Mouse (Mus musculus) erythroblast, adult 5-6 weeks (primary cell): Measurements from ENCODE around the gene Ccn6. TPM values are rescaled to one million over a fixed set of nuclear protein-coding genes. Genes with fewer than 3 reads are reported as not detected.
A peak's percentile ranks its signal among the peaks of the same experiment; 100 is the strongest.

Source experiments
- ATAC-seq: replicated peaks from 2 replicates; pipeline ENCODE4 v1.8.0; 2016; ENCODE audit warnings: moderate number of reproducible peaks, mild to moderate bottlenecking, moderate TSS enrichment, inconsistent platforms; ENCODE audit not compliant: poor library complexity, low FRiP score, severe bottlenecking
- total RNA-seq, 2 experiments: library from RNA; stranded (forward) in 1 of 2; stranded (reverse) in 1 of 2; fragments of 150-400 nt in 1 of 2; fragments of 200-764, 138-1000 nt in 1 of 2; gene quantifications; 2 replicates each; pipeline versions ENCODE4 v1.2.3 to v1.2.4; 2015 to 2017; ENCODE audit warnings: low replicate concordance in 2 of 2

Gene Ccn6
- total RNA-seq, 2 experiments from 2014 or later, result not detected

DNA sequence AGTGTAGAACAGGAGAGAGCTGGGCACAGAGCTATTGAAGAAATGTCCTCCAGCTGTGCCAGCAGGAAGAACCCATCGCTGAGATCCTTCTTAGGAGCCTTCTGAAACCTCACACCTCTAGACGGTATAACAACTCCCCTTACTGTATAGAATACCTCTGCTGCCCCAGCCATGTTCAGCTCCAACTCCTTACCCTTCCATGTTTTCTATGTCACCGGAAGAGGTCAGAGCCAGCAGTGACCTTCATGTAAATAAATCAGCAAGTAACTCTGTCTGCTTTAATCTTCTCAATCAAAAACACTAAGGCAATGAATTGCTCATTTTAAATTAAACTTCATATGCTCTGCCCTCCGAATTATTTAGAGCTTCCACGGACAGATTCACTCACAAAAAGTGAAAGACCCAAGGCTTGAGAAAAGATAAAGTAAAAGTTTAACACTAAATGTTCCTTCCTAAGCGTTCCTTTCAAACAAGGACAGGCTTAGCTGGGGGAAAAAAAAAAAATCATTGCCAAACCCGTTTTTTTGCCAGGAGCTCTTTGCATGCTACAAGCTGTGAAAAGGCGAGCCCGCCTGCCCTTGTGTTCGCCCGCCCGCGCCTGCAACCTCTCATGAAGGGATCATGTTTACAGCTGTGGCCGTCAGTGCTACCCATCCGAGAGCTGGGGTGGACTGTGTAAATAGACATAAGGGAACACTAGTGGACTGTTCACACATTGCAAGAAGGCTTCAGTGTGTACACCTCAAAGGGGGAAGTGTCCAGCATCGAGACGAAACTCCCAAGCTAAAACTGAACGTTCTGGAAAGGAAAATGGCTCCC is 719 bp downstream of the Ccn6 start:
- no peak for ATAC-seq

DNA sequence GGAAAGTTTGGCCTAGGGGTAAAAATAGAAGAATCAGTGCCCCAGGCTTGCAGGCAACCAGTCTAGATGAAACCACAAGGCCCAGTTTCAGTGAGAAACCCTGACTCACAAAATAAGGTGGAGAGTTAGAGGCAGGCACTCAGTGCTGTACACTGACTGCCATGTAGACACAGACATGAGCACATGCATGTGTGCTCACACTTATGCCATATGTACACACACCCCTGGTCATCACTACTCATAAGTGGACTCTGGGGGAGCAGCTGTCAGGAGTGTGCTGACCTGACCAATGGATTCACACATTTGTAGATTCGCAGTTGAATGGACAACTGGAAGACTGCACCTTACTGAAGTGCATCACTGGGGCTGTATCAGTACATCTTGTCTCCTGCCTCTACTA is 2.2 kb downstream of the Ccn6 start:
- ATAC-seq, result no peak

DNA sequence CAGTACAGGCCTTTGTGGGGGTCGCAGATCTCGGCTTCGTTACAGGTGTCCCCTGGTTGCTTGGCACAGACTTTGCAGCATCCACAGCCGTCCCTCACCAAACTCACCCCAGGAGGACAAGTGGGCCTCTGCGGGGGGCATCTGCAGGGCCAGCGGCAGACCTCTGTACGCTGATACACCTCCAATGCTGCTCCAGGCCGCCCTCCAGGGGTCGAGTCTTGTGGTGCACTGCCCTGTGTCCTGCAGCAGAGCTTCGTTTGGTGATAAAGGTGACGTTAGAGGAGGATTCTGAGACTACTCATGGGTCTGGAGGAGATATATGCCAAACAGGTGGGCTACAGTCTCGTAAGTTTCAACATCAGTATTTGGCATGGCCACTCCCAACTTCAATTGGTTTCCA is 5.3 kb downstream of the Ccn6 start:
- no peak for ATAC-seq

DNA sequence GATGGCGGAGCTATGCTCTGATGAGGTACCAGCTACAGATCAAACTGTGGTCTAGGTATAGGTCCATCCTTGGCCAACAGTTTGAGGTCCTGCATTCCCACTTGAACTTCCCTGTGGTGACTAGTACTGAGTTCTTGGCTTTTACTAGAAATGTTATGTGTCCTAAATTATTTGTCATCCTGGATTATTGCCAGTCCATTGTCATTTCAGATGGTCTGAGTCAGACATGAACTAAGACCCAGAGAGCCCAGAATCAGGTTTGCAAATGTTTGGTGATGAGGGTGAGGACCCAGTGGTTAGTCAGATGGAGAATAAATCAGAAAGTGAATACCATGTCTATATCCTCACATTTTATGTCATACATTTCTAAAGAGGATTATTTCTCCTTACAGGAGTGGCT is 6.3 kb downstream of the Ccn6 start:
- no peak for ATAC-seq

DNA sequence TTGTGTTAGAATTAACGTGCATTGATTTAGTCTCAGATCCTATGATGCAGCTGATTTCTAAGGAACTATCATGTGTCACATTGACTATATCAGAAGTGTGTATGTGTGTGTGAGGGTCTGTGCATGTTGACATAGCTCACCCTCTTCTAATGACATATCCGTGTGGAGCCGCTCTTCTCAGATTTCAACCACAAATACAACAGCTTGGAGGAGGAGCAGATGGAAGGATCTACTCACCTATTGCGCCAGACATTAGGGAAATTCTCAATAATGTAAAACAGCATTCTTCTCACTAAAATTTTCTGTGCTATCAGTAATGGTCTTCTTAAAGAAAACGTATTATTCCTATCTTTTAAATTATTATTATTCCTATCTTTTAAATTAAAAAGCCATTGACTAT is 6.9 kb downstream of the Ccn6 start:
- no peak for ATAC-seq

DNA sequence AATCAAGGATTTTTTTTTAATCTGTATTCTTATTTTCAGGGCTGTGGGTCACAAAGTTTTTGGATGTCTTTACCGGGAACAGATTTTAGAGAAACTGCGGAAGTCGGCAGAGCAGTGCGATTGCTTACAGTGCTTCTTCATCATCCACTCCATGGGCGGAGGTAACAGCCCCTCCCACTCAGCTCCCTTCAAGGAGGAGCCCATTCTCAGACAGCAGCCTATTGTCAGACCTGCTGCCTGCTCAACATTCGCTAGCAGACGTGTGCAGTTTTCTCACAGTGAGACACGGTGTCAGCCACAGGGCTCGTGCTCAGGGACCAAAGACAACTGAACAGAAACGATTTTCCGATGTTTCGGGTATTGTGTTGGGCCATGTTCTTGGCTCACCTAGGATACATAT is 21.4 kb downstream of the Ccn6 start:
- no peak for ATAC-seq

DNA sequence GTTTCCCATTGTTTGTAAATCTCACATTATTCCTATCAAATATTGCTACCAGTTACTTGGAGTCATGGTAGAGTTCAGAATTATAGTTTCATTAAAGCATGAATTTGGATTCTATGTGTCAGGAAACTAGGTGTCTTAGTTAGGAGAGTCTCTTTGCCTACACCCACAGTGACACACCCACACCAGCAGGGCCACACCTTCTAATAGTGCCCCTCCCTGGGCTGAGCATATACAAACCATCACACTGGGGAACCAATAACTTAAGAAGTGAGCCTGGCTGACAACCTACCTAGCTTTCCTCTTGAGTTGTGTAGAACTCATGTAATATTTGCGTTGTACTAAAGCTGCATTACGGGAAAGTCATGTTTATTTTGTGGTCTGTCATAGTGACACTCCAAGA is 22.2 kb downstream of the Ccn6 start:
- peak; percentile 57; the same call in 1 of the 2 replicates for ATAC-seq

DNA sequence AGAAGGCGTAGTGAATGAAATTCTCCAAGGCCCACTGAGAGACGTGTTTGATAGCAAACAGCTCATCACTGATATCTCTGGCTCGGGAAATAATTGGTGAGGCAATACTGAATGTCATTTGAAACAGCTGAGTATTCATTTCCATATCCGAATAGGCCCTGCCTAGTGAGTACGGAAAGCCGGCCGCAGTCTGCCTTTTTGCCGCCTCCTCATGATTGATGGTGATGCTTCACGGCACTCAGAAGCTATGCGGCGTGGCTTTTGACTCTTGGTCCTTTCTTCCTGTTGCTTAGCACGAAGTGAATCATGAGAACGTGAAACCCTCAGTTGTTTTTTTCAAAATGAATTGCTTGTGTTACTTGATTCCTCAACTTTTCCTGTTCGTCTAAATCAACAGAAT is 22.8 kb downstream of the Ccn6 start:
- no peak for ATAC-seq

DNA sequence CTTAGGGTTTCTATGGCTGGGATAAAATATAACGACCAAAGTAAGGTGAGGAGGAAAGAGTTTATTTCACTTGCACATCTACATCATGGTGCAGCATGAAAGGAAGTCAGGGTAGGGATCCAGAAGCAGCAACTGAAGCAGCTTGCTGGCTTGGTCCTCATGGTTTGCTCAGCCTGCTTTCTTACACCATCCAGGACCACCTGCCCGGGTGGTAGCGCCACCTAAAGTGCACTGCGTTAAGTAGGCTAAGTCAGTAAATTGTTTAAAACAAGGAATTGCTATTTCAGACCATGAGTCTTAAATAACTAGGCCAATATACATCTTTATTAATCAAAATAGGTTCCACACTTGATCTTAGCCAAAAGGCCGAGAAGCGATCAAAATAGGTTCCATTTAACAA is 24.8 kb downstream of the Ccn6 start:
- ATAC-seq, result no peak

DNA sequence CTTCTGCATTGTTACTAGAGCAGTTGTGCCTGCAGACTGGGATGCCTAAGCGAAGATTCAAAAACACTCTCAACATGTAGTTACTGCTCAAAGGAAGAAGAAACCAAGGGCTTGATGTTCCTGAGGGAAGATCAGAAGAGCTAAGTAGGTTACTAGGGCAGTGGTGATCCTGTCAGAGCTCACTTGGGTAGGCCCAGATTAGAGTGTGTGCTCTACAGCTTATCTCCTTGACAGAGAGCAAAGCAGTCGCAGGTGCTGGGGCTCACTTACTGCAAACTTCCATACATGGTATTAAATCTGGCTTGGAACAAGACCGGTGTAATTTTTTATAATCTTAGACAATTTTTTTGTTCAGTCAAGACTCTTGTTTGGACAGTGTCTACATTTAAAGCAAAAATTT is 25.8 kb downstream of the Ccn6 start:
- ATAC-seq, result no peak

DNA sequence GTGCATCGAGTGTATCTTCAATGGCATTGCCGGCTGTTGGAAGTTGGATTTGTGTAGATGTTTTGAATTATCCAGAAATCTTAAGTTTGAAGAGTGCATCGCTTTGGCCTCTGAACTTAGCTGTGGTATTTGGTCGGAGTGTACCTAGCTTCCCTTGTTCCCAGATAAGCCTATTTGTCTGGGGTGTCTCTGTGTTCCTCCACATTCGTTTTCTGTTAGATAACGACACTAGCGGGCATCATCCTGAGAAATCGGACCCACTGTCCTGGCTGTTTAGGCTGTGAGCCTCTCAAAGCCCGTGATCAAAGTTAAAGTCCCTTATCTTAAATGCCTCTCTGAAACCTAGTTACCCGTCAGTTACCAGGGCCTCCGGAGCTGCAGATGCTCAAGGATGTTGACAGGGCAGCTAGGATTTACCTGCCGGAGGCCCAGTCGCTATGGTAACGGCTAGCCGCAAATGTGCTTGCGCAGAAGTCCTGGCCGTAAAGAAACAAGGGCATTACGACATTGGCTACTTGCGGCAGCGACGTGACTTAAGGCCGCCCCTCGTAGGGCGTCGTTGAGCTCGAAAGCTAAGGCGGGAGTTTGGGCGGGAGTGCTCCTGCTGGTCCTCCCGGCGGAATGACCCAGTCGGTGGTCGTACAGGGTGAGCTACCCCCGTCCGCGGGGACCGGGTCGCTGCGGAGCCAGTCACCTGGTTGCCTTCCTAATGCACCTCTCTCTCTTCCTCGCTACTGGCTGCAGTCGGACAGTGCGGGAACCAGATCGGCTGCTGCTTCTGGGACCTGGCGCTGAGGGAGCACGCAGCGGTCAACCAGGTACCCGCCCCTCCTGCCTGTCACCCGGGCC is 29.9 kb downstream of the Ccn6 start, which contains the start of the genes Fam229b and Tube1:
Gene Fam229b, minus strand, starts transcription at position 453 of the 849 bp plus-strand sequence.
Gene Tube1, plus strand, starts transcription at position 515 of the 849 bp plus-strand sequence.
- ATAC-seq, result peak; percentile 93

DNA sequence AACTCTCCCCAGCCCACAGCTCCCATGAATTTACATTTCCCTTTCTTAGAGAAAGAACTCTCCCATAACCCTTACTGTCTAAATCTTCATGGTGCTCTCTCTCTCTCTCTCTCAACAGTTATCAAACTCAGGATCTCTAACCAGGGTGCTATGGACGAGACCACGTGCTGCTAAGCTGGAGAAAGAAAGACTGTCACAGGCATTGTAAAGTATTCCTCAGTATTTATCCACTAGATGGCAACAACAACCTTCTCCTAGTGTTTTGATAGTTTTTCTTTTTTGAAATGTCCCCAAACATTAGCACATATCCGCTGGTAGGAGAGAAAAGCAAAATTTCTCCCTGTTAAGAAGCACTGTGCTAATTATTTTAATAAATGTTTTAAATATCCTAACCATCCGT is 42.2 kb downstream of the Ccn6 start:
- no peak for ATAC-seq

DNA sequence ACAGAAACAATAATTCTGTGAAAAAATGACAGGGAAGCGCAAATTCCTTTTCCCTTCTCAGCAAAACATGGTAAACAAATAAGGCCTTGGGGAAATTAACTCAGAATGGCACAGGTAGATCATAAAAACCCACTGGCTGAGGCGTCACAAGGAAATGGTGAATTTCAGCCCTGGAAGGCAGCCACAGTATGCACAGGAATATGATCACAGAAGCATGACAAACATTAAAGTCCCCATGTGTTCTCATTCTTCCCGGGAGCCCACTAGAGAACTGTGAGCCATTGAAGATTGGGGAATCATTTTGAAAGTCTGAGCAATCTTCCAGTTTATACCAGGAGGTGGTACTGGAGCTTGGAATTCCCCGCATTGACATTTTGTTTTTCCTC is 54.1 kb downstream of the Ccn6 start:
- no peak for ATAC-seq

DNA sequence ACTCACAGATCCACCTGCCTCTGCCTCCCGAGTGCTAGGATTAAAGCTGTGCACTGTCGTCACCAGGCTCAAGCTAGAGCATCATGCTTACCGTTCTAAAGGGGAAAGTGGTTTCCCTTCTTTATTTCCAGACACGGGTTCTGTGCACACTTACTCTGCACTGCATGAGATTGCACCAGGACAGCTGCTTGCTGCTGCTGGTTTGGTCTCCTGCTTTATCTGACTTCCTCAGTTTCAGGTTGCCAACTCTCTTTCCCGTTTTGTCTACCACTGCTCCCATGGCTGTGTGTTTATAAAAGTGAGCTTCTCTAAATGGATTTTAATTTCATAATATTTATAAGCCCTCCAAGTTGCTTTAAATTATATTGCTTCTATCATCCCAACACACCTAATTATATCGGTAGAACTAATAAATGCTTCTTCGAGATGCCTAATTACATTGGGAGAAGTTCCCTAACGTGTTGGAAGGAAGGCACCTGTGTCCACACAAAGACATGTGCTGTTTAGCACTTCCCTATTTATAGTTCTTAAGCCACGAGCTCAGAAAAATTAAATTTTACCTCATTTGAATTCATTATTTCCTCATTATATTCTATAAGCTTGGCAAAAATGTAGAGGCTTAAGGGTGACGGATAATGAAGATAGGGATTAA is 54.6 kb downstream of the Ccn6 start:
- no peak for ATAC-seq

DNA sequence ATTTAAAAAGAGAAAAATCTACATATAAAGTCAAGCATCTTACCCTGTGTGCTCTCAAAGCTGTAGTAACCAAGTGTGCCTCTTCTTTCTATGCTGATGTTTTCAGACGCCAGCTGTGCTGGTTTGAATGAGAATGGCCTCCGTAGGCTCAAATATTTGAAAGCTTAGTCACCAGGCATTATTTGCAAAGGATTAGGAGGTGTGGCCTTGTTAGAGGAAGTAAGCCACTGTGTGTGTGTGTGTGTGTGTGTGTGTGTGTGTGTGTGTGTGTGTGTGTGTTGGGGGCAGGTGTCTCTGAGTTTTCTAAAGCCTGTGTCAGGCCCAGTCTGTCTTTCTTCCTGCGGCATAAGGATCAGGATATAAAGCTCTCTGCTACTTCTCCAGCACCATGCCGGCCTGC is 56.7 kb downstream of the Ccn6 start:
- ATAC-seq, result no peak

DNA sequence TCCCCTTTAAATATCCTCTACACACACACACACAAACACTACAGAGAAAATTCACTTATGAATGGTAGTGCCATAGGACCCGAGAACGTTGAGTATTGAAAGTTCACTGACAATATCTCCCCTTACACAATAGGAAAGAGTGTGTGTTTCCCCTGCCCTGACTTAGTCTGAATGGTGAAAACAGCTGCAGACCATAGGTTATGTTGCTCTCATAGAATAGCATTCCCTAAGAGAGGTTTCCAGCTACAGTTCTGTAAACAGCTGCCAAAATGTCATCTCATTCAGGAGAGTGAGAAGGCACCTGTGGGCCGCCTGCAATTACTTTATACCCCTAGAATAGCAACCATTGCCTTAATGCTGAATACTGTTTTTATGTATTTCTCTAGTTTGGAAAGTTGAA is 57.2 kb downstream of the Ccn6 start:
- no peak for ATAC-seq

DNA sequence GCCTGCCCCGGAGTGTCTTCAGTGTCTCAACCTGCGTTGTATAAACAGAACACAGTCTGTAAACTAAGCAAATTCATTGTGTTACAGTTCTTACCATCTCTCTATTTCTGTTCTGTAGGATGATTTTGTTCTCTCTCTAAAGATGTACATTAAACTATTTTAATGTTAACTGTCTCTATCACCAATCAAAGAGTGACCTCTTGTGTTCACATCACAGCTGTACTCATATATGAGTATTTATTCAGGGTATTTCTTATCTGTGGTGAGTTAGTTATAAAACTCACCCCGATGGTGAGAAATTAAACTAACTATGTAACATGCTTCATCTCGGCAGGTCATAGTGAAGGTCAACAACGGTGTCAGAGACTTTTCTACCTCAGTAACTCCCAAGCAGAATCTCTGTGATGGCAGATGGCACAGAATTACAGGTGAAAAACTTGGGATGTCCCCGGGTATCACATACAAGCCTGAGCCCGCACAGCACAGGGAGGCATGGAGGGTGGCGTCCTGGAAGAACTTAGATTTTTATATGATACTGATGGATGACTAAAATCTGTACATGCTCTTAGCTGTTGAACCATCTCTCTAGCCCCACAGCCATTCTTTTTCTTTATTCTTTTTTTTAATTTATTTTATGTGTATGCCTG is 58.7 kb downstream of the Ccn6 start:
- no peak for ATAC-seq
